Mouse (Mus musculus): ENCODE data around the gene Dmc1. TPM values are rescaled to one million over a fixed set of nuclear protein-coding genes. Genes with fewer than 3 reads are reported as not detected.
A peak's percentile ranks its signal among the peaks of the same experiment; 100 is the strongest.

Gene Dmc1
- total and polyA plus RNA-seq, 3 experiments: not detected

DNA sequence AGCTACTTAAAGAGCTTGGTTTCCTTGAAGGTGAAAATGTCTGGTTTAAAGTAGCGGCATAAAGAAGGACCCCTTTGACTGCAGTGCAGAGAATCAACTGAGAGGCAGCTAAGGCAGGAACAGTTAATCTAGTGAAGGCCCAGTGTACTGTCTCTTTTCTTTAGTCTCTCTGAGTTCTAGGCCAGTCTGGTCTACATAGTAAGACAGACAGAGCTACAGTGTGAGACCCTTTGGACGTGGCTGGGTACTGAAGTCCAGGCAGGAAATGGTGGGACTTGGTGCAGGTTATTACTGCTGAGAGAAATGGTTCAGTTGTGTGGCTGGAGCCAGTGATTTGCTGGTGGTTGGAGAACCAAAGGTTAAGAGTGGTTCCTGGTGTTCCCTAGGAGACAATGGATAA lies 56.7 kb downstream of the Dmc1 start:
- no peak for TF ChIP-seq TAL1 (conservative IDR thresholded peaks at IDR 0.05; ENCODE audit: low read depth, low read length)
- TF ChIP-seq POLR2AphosphoS5 (IDR thresholded peaks at IDR 0.05; ENCODE audit: insufficient replicate concordance, low read depth, low read length): no peak
- no peak for TF ChIP-seq GATA1 (IDR thresholded peaks at IDR 0.05; ENCODE audit: borderline replicate concordance, low read length)
- no peak for TF ChIP-seq CTCF (IDR thresholded peaks at IDR 0.05; ENCODE audit: low read depth, low read length)
- no peak for TF ChIP-seq GATA2 (IDR thresholded peaks at IDR 0.05; ENCODE audit: borderline replicate concordance, low read depth, low read length)
- no peak overlapping the region for H3K4me3 ChIP-seq (ENCODE audit: low read depth, low read length)
- H3K4me1 ChIP-seq (ENCODE audit: insufficient read depth, low read depth, low read length): peaks cover 19% of the 10 kb centered on the region
- no peak for DNase-seq (ENCODE audit: low spot score)
- no peak for ATAC-seq (ENCODE audit: extremely low read depth, insufficient number of reproducible peaks, low FRiP score, poor library complexity, severe bottlenecking)
- H3K9me3 ChIP-seq (replicated peaks): peaks cover 7% of the 10 kb centered on the region
- peaks cover 23% of the 10 kb centered on the region for H3K27me3 ChIP-seq (ENCODE audit: insufficient read depth, low read length)
- peaks cover 12% of the 10 kb centered on the region for H3K36me3 ChIP-seq (replicated peaks)

DNA sequence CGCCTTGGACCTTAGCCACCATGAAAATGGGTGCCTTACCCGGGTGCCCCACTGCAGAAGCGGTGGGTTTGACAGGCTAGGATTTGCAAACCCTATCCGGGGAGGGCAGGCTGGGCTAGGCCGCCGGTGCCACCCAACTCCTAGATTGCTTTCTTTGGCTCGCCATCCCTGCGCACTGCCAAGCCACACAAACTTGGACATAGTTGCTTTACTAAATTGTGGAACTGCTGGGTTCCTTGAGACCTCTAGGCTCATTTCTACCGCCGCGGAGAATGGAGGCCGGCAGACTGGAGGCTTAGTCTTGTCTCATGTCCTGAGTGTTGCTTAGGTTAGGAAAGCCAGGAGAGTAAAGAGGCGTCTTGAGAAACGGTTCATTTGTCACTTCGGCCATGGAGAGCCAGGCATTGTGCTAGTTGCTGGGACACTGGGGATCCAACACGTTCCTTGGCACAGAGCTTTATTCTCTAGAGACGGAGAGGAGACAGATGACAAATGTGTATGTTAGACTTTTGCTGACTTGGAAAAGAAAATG lies 57.6 kb downstream of the Dmc1 start:
- TF ChIP-seq POLR2AphosphoS5 (IDR thresholded peaks at IDR 0.05; ENCODE audit: insufficient replicate concordance, low read depth, low read length) (no peak), TAL1 (conservative IDR thresholded peaks at IDR 0.05; ENCODE audit: low read depth, low read length) (no peak), GATA1 (IDR thresholded peaks at IDR 0.05; ENCODE audit: borderline replicate concordance, low read length) (no peak), GATA2 (IDR thresholded peaks at IDR 0.05; ENCODE audit: borderline replicate concordance, low read depth, low read length) (no peak), CTCF (IDR thresholded peaks at IDR 0.05; ENCODE audit: low read depth, low read length) (no peak)
- no peak for ATAC-seq (ENCODE audit: extremely low read depth, insufficient number of reproducible peaks, low FRiP score, poor library complexity, severe bottlenecking)
- no peak for DNase-seq (ENCODE audit: low spot score)

DNA sequence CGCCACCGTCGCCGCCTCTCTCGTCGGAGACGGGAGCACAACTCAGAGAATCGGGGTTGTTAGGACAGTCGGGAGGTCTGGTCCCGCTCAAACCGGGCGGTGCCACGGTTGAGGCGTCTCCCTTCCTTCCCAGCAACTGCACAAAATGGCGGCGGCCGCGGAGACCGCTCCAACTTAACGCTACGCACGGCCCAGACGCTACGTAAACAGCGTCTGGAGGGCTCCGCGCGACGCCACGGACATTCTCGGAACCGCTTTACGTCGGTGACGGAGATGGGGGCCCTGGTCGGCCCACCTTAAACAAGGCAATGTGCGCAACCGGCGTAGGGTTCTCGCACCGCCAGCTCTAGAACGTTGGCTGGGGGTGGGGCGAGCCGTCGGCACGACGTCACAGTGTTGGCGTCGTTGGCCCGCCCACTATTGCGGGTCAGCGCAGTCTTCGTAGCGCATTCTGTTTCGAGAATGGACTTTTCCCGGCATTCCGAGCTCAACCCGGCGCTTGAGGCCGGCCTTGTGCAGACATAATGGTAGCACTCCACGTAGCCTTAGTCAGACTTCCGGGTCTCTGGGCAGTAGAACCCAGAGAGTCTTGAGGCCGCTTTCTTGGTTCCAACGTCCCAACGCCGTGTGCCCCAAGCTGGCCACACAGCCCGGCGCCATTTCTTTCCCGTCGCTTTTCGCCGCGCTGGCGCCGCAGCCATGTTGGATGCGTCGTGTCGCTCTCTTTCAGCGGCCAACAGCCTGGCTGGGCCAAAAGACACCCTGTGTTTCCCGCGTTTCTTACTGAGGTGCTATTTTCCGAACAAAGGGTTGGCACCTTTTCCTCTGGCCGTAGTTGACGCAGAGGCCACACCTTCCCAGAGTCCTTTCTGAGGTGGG lies 58.3 kb downstream of the Dmc1 start, which contains the start of gene Ddx17:
TSS of gene Ddx17 (minus strand) at position 332 of the 879 bp plus-strand sequence.
- ATAC-seq (ENCODE audit: extremely low read depth, insufficient number of reproducible peaks, low FRiP score, poor library complexity, severe bottlenecking): peak; percentile 83
- Histone ChIP-seq H3K27me3 (ENCODE audit: insufficient read depth, low read length) (peaks cover 15% of the 10 kb centered on the region), H3K9me3 (replicated peaks) (peaks cover 7% of the 10 kb centered on the region), H3K36me3 (replicated peaks) (peaks cover 27% of the 10 kb centered on the region), H3K4me3 (ENCODE audit: low read depth, low read length) (peak within 1 kb of the TSS; percentile 94), H3K4me1 (ENCODE audit: insufficient read depth, low read depth, low read length) (peaks cover 28% of the 10 kb centered on the region)
- TF ChIP-seq CTCF (IDR thresholded peaks at IDR 0.05; ENCODE audit: low read depth, low read length) (no peak), TAL1 (conservative IDR thresholded peaks at IDR 0.05; ENCODE audit: low read depth, low read length) (no peak), POLR2AphosphoS5 (IDR thresholded peaks at IDR 0.05; ENCODE audit: insufficient replicate concordance, low read depth, low read length) (no peak), GATA2 (IDR thresholded peaks at IDR 0.05; ENCODE audit: borderline replicate concordance, low read depth, low read length) (no peak), GATA1 (IDR thresholded peaks at IDR 0.05; ENCODE audit: borderline replicate concordance, low read length) (no peak)
- DNase-seq (ENCODE audit: low spot score): peak; percentile 90

More for the DNA sequence above, 57.6 kb downstream of the Dmc1 start:
- Histone ChIP-seq H3K4me3 (ENCODE audit: low read depth, low read length) (peak overlapping the region; percentile 94; the same call in 1 of the 2 replicates), H3K27me3 (ENCODE audit: insufficient read depth, low read length) (peaks cover 19% of the 10 kb centered on the region), H3K9me3 (replicated peaks) (peaks cover 7% of the 10 kb centered on the region), H3K36me3 (replicated peaks) (peaks cover 20% of the 10 kb centered on the region), H3K4me1 (ENCODE audit: insufficient read depth, low read depth, low read length) (peaks cover 25% of the 10 kb centered on the region)

DNA sequence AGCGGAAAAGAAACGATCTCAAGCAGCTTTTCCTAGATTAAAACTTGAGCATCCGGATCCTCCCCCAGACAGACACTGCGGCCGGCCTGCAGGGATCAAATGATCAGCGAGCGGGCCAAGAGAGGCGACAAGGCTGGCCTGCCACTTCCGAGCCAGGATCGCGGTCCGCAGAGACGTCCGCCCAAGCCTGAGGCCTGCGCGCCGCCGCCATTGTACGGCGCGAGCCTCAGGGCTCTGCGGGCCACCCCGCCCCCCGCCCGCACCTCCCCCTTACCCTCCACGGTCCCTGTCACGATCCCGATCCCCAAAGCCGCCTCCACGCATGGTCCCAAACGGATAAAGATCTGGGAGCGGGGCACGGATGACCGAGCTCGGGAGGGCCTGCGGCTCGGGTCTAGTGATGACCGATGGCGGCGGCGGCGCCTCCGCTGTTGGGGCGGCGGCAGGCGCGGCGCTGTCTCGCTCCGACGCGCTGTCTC lies 58.9 kb downstream of the Dmc1 start:
- Histone ChIP-seq H3K27me3 (ENCODE audit: insufficient read depth, low read length) (peaks cover 13% of the 10 kb centered on the region), H3K36me3 (replicated peaks) (peaks cover 33% of the 10 kb centered on the region), H3K9me3 (replicated peaks) (peaks cover 7% of the 10 kb centered on the region), H3K4me1 (ENCODE audit: insufficient read depth, low read depth, low read length) (peaks cover 28% of the 10 kb centered on the region), H3K4me3 (ENCODE audit: low read depth, low read length) (peak overlapping the region; percentile 94)
- DNase-seq (ENCODE audit: low spot score) (peak; percentile 48), ATAC-seq (ENCODE audit: extremely low read depth, insufficient number of reproducible peaks, low FRiP score, poor library complexity, severe bottlenecking) (no peak)
- TF ChIP-seq GATA2 (IDR thresholded peaks at IDR 0.05; ENCODE audit: borderline replicate concordance, low read depth, low read length): no peak
- TF ChIP-seq GATA1 (IDR thresholded peaks at IDR 0.05; ENCODE audit: borderline replicate concordance, low read length): no peak
- TF ChIP-seq TAL1 (conservative IDR thresholded peaks at IDR 0.05; ENCODE audit: low read depth, low read length): no peak
- no peak for TF ChIP-seq POLR2AphosphoS5 (IDR thresholded peaks at IDR 0.05; ENCODE audit: insufficient replicate concordance, low read depth, low read length)
- TF ChIP-seq CTCF (IDR thresholded peaks at IDR 0.05; ENCODE audit: low read depth, low read length): no peak

DNA sequence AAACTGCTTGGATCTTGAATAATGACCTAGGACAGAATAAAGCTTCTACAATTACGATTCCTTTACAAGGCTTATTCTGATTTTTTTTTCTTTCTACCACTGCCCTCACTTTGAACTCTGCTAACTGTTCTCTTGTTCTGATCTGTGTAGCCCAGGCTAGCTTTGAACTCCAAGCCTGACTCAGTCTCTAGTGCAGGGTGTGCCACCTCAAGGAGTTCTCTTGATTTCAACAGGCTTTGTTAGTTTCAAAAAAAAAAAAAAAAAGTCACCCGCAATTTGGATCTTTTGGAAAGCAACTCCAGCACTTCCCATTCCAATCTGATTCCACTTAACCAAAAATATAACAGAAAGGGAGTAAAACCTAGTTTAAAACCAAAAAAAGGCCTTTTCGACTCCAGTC lies 59.4 kb downstream of the Dmc1 start:
- H3K36me3 ChIP-seq (replicated peaks): peaks cover 37% of the 10 kb centered on the region
- DNase-seq (ENCODE audit: low spot score) (no peak), ATAC-seq (ENCODE audit: extremely low read depth, insufficient number of reproducible peaks, low FRiP score, poor library complexity, severe bottlenecking) (no peak)
- H3K4me3 ChIP-seq (ENCODE audit: low read depth, low read length): peak overlapping the region; percentile 94
- TF ChIP-seq POLR2AphosphoS5 (IDR thresholded peaks at IDR 0.05; ENCODE audit: insufficient replicate concordance, low read depth, low read length) (no peak), CTCF (IDR thresholded peaks at IDR 0.05; ENCODE audit: low read depth, low read length) (no peak)
- peaks cover 33% of the 10 kb centered on the region for H3K4me1 ChIP-seq (ENCODE audit: insufficient read depth, low read depth, low read length)
- H3K27me3 ChIP-seq (ENCODE audit: insufficient read depth, low read length): peaks cover 9% of the 10 kb centered on the region
- peaks cover 7% of the 10 kb centered on the region for H3K9me3 ChIP-seq (replicated peaks)

DNA sequence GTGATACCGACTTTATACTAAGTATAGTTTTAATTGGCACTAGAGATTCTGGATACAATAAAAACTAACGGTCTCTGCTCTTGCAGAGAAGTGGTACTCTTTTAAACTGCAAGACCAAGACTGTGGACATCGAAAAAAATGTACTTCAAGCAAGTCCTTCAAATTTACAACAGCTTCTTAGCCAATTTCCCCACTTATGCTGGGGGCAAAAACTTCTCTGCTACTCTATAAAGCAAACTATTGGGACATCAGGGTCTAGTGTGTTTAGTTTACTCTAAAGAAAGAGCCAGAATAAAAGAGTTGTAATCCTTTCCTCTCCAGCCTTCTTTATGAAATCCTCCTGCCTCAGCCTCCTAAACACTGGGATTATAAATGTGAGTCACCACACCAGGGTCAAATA lies 60.9 kb downstream of the Dmc1 start:
- Histone ChIP-seq H3K9me3 (replicated peaks) (peaks cover 7% of the 10 kb centered on the region), H3K36me3 (replicated peaks) (peaks cover 53% of the 10 kb centered on the region), H3K27me3 (ENCODE audit: insufficient read depth, low read length) (no peaks in the 10 kb centered on the region), H3K4me1 (ENCODE audit: insufficient read depth, low read depth, low read length) (peaks cover 37% of the 10 kb centered on the region), H3K4me3 (ENCODE audit: low read depth, low read length) (no peak overlapping the region)
- ATAC-seq (ENCODE audit: extremely low read depth, insufficient number of reproducible peaks, low FRiP score, poor library complexity, severe bottlenecking) (no peak), DNase-seq (ENCODE audit: low spot score) (no peak)
- no peak for TF ChIP-seq POLR2AphosphoS5 (IDR thresholded peaks at IDR 0.05; ENCODE audit: insufficient replicate concordance, low read depth, low read length)
- no peak for TF ChIP-seq TAL1 (conservative IDR thresholded peaks at IDR 0.05; ENCODE audit: low read depth, low read length)
- no peak for TF ChIP-seq CTCF (IDR thresholded peaks at IDR 0.05; ENCODE audit: low read depth, low read length)
- TF ChIP-seq GATA1 (IDR thresholded peaks at IDR 0.05; ENCODE audit: borderline replicate concordance, low read length): no peak
- no peak for TF ChIP-seq GATA2 (IDR thresholded peaks at IDR 0.05; ENCODE audit: borderline replicate concordance, low read depth, low read length)

Data from G1E (cell line).